Mouse (Mus musculus): ENCODE data around the gene Plscr5.
"Not testable (repeated sequence)": the region's sequence is repeated elsewhere in the genome, so short reads cannot be mapped to it uniquely, and the experiment has no call there.

The Plscr5 gene

GRCm38 (mm10) chr9:92192636-92193035 lies at the start of gene Plscr5:
Gene Plscr5 (plus strand): TSS chr9:92192936.
- not testable (repeated sequence) for DNase-seq (ENCODE audit: low spot score)

- DNase-seq (ENCODE audit: low spot score): peak; percentile 4
Observed at GRCm38 (mm10) chr9:92147555-92148248, 45.0 kb upstream of the Plscr5 start.

DNA sequence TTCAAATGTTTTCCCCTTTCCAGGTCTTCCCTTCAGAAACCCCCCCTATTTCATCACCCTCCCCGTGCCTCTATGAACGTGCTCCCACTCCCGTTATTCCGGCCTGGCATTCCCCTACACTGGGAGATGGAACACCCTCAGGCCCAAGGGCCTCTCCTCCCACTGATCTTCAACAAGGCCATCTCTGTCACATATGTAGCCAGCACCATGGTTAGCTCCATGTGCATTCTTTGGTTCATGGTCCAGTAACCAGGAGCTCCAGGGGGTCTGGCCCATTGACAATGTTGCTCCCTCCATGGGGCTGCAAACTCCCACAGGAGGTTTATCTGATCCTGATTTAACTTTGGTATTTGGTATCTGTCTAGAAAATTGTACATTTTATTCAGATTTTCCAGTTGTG lies 30.5 kb upstream of the Plscr5 start:
- DNase-seq (ENCODE audit: low spot score): no peak

DNA sequence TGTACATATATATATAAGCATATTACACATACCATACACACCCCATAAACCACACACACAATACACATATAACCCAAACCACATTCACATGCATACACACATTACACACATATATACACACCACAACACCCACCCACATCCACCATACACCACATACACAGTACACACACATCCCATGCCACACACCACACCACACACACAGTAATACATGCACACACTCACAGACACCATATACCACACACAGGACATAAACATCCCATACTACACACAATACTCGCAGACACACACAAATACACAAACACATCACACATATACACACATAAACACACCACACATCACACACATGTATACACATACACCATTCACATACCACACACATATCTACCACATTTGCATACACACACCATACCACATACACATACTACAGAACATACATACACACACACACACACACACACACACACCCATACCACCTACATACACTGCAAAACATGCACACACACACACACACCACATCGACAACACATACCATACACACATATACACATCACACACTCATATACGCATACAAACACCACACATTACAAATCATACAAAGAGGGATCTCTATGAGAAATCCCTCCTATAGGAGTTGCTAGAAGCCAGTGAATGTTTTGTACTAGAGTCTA lies 19.3 kb upstream of the Plscr5 start:
- no peak for DNase-seq (ENCODE audit: low spot score)

- DNase-seq (ENCODE audit: low spot score): peak; percentile 20
Observed at GRCm38 (mm10) chr9:92174176-92175075, 18.3 kb upstream of the Plscr5 start.

GRCm38 (mm10) chr9:92178861-92179469 lies 13.8 kb upstream of the Plscr5 start:
- DNase-seq (ENCODE audit: low spot score): peak; percentile 42

- no peak for DNase-seq (ENCODE audit: low spot score)
Observed at GRCm38 (mm10) chr9:92191295-92191694, 1.4 kb upstream of the Plscr5 start.

GRCm38 (mm10) chr9:92198408-92198807 lies 5.7 kb downstream of the Plscr5 start:
- no peak for DNase-seq (ENCODE audit: low spot score)

DNA sequence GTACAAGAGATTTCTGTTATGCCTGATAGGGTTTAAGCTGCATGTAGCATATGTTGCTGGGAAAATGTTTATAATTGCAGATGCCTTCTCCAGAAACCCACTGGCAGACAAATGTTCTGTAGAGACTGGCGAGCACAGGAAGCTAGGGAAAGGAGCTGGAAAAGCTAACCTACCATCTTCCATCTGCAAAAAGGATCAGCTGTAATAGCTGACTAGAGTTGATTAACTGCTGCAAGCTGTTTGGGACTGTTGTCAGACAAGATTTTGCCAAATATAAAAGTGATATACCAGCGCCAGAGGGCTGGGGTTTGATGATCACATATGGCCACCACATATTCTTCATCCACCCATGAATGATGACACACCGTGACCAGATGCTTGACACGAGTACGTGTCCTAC lies 6.8 kb downstream of the Plscr5 start:
- DNase-seq (ENCODE audit: low spot score): no peak

DNA sequence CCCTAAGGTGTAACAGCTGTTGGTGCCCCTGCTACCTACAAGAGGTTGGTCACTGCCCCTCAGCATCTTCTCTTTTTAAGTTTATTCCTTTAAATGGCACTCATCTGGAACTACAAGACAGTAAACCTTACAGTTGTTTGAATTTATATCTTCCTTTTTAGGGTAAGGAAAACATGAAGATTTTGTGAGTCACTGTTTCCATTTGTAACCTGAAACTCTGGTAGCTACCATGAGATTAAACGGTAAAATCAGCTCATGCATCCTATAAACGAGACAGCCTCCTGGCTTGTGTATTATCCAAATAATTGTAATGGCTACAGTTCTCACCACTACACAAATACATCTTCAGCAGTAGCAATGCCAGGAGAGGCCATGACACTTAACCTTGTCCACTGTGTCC lies 11.7 kb downstream of the Plscr5 start:
- no peak for DNase-seq (ENCODE audit: low spot score)

GRCm38 (mm10) chr9:92207307-92207706 lies 14.6 kb downstream of the Plscr5 start:
- peak; percentile 44 for DNase-seq (ENCODE audit: low spot score)

DNA sequence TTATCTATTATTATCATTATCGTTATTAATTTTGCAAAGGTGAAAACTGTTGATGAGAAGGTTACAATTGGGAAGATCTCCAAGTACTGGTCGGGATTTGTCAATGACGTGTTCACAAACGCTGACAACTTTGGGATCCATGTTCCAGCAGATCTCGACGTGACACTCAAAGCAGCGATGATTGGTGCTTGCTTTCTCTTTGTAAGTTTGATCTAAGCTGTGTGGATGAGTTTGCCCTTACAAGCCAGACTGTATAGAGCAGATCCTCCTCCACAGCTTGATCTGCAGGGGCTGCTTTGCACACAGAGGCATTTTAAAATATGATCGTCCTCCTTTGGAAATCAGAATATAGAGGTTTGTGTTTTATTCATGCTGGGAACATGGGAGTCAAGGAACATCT lies 15.0 kb downstream of the Plscr5 start:
- no peak for DNase-seq (ENCODE audit: low spot score)

DNA sequence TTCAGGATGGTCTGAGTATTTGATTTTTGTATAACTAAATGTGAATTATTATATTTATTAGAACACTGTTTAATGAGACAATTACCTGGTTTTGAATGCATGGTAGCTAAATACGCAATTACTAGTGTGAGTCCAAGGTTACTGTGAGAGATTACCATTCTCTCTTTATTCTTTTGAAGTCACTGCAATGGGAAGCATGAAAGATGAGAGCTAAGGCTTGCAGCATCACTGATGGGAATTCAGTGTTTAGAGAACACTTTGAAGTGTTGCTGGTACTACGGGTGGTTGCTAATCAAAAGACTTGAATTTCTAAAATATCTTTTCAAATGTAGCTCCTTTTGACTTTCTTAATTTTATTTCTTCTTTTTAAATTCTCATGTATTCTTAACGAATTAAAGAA lies 17.1 kb downstream of the Plscr5 start:
- no peak for DNase-seq (ENCODE audit: low spot score)

DNA sequence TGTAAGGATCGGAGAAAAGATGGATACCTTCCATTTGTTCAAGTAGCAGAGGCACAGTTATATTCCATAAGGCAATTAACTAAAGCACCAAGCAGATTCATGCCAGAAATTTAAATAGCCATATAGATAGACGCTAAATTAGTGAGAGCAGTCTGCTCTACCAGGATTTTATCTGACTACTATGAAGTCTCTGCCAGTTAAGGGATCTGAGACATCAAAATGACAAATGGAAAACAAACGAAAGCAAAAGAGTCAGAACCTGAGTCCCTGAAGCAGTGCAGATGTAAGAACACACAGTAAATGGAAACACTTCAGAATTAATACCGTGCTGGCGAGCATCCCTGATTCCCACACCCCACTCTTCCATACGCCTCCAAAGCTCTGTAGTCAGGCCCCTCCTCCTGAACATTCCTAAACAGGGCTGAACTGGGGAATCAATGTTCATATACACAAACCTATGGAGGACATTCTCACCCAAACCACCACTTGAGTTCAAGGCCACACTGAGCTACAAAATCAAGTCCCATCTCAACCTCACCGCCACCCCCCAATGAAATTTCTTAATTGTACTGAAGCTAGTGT lies 17.7 kb downstream of the Plscr5 start:
- no peak for DNase-seq (ENCODE audit: low spot score)

DNA sequence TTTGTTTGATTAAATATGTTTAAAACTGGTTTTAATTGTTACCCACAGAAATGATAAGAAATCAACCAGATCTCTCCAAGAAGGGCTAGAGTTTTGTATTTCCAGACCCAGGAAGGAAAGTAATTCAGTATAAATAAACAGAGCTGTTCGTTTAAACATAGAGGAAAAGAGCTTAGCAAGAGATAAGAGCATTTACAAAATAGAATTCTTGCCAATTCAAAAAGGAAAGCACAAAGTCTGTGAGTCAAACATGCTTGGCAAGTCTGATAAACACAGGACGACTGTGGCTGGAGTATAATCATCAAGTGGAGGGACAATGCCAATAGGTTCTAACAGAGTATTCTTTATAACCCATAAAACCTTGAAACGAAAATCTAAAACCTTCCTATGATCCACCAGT lies 18.3 kb downstream of the Plscr5 start:
- DNase-seq (ENCODE audit: low spot score): no peak

- no peak for DNase-seq (ENCODE audit: low spot score)
Observed at GRCm38 (mm10) chr9:92217484-92217883, 24.7 kb downstream of the Plscr5 start.

- no peak for DNase-seq (ENCODE audit: low spot score)
Observed at GRCm38 (mm10) chr9:92217896-92218295, 25.2 kb downstream of the Plscr5 start.

DNA sequence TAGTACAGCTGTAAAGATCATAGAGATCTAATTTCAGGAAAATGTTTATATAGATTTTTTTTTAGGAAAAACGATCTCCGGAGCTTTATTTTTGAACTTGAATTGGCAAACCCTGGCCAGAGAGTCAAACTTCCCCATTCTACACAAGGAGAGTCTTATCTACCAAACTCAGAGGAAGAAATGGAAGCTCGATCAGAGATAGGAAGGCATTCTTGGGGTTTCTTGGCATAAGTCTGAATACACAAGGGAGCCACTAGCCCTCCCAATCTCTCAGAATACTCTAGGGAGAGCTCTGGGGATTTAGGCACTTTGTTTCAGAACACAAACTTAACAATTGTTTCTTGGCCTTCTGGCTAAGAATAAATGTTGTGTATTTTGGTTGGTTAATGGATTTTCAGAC lies 27.4 kb downstream of the Plscr5 start:
- no peak for DNase-seq (ENCODE audit: low spot score)

- no peak for DNase-seq (ENCODE audit: low spot score)
Observed at GRCm38 (mm10) chr9:92221480-92221879, 28.7 kb downstream of the Plscr5 start.

- no peak for DNase-seq (ENCODE audit: low spot score)
Observed at GRCm38 (mm10) chr9:92224598-92225231, 32.0 kb downstream of the Plscr5 start.

DNA sequence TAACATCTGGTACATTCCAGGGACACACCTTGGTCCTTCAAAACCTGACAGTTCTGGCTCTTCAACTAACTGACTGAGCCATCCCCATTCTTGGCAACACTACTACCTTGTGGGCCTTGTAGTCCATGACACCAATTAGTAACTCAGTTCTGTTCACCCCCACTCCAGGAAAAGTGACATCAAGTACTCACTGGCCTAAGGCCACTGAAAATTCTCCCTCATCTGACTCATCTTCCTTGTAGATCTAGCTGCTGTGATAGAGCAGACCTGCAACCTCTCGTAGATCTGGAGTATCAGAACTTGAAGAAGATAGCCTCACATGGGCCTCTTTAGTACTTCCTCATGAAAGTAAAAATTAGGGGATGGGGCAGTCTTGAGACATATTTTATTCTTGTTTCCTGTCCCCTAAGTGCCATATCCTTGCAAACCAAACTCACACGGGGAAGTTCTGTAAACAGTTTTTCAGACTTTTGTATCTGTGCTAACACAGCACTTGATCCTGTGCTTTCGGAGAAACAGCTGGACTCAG lies 33.5 kb downstream of the Plscr5 start:
- no peak for DNase-seq (ENCODE audit: low spot score)
